Mouse (Mus musculus) midbrain, postnatal 0 days (tissue): ENCODE measurements at regions not wholly inside any gene's neighbourhood (a gene's known extent, or its start where the extent isn't known, plus 50 kb on each side); places are given as distances from the start of the nearest gene placed in this dataset.

Source experiments
- ATAC-seq: fragments of 200-750 bp; cut with Nextera tagmentation; 2 replicates; pipeline ENCODE4 v1.8.0; 2017; ENCODE audit warnings: moderate number of reproducible peaks, mild to moderate bottlenecking, moderate TSS enrichment, moderate library complexity; ENCODE audit not compliant: low FRiP score
- DNase-seq: peaks from one replicate; pipeline ENCODE4 v3.0.0-alpha.2; 2015; ENCODE audit warnings: low spot score
- H3K27ac ChIP-seq: fragments of 300-500 bp; sonication (generic); 2 replicates; pipeline ENCODE4 v1.5.1; 2014; ENCODE audit warnings: low read depth, mild to moderate bottlenecking, low read length, mixed read lengths
- H3K27me3 ChIP-seq: fragments of 300-500 bp; sonication (generic); 2 replicates; pipeline ENCODE4 v1.6.1; 2014; ENCODE audit warnings: low read length, control low read depth, mixed read lengths; ENCODE audit not compliant: insufficient read depth
- H3K36me3 ChIP-seq: fragments of 300-500 bp; sonication (generic); 2 replicates; pipeline ENCODE4 v1.6.1; 2014; ENCODE audit warnings: low read length, control low read depth, mixed read lengths; ENCODE audit not compliant: insufficient read depth
- H3K4me1 ChIP-seq: fragments of 300-500 bp; sonication (generic); 2 replicates; pipeline ENCODE4 v1.6.1; 2014; ENCODE audit warnings: mild to moderate bottlenecking, control low read depth, antibody characterized with exemption, low read length, mixed read lengths; ENCODE audit not compliant: insufficient read depth
- H3K4me2 ChIP-seq: fragments of 300-500 bp; sonication (generic); 2 replicates; pipeline ENCODE4 v1.6.1; 2014; ENCODE audit warnings: low read depth, mild to moderate bottlenecking, low read length, mixed read lengths; ENCODE audit not compliant: poor library complexity, severe bottlenecking
- H3K4me3 ChIP-seq: fragments of 300-500 bp; sonication (generic); 2 replicates; pipeline ENCODE4 v1.5.1; 2014; ENCODE audit warnings: low read depth, mild to moderate bottlenecking, low read length, moderate library complexity
- H3K9ac ChIP-seq: fragments of 300-500 bp; sonication (generic); replicated peaks from 2 replicates; pipeline ENCODE4 v1.6.1; 2014; ENCODE audit warnings: mild to moderate bottlenecking, low read length, moderate library complexity, mixed read lengths; ENCODE audit not compliant: poor library complexity, severe bottlenecking
- H3K9me3 ChIP-seq: fragments of 300-500 bp; sonication (generic); 2 replicates; pipeline ENCODE4 v1.6.1; 2016; ENCODE audit warnings: low read length, control low read depth
- CTCF ChIP-seq: IDR thresholded peaks from 2 replicates; pipeline ENCODE4 v1.5.1; 2016; ENCODE audit warnings: antibody characterized with exemption, mild to moderate bottlenecking
- WGBS: fragments of 180-500 bp; shearing (Covaris S2); extraction: QIAGEN DNeasy Blood & Tissue Kit; methylation state at CpG from one replicate; pipeline ENCODE4 v1.1.7; 2014; 5-methylcytosine and 5-hydroxymethylcytosine counted together

DNA sequence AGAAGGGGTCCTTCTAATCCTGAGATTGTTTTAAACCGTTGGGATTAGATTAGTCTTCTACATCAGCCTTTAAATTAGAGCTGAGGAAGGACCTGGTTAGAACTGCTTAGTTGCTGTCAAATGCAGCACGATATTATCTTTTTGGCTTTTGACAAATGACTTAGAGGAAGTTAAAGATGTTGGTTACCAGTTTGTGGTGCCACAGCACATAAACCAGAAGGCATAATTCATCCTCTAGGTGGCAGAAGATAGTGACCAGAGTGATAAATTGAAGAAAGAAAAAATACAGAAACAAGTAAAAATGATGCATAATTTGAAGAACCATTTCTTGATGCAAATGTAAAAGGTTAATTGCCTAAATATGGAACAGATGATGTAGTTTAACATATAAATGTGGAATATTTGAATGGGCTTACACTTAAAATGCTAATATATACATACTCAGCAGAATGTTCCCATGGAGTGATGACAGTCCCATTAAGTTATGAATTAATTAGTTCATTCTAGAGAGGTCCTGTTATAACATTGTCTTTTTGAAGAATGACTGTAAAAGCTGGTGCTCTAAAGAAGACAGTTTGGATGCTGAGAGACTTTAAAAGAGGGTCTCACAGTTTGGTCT is 760.0 kb downstream of the 1190002N15Rik start:
- no peaks in the 10 kb centered on the region for H3K36me3 ChIP-seq
- DNase-seq (no peak), ATAC-seq (no peak)
- no peaks in the 10 kb centered on the region for H3K4me1 ChIP-seq
- H3K4me3 ChIP-seq = no peak overlapping the region
- no peak overlapping the region for H3K27ac ChIP-seq
- H3K9me3 ChIP-seq = no peaks in the 10 kb centered on the region
- 78% methylated on average over 2 of the region's 2 CpGs for WGBS
- TF ChIP-seq CTCF = peak; percentile 43
- H3K27me3 ChIP-seq = no peaks in the 10 kb centered on the region
- H3K4me2 ChIP-seq = no peak overlapping the region
- no peak overlapping the region for H3K9ac ChIP-seq
